Mouse (Mus musculus): Measurements from ENCODE around the gene Gm20823. TPM values are rescaled to one million over a fixed set of nuclear protein-coding genes. Genes with fewer than 3 reads are reported as not detected.
"Not testable (repeated sequence)": the region's sequence is repeated elsewhere in the genome, so short reads cannot be mapped to it uniquely, and the experiment has no call there.

Gene Gm20823
- not detected in 2 replicates for polyA plus RNA-seq (2015; fragmentation: Nextera tagmentation; extraction: Ambion mirVana)

GRCm38 (mm10) chrY:62464745-62465144 is at the start of gene Gm20823:
Gene Gm20823, minus strand, starts transcription at chrY:62464845.
- H3K4me1 ChIP-seq (replicated peaks; ENCODE audit: insufficient read depth, low read length); H3K9me3 ChIP-seq (replicated peaks; ENCODE audit: low read length); H3K9ac ChIP-seq (ENCODE audit: low read depth, low read length); H3K4me3 ChIP-seq (replicated peaks; ENCODE audit: low read depth, low read length); ATAC-seq (replicated peaks; ENCODE audit: low FRiP score, low read depth); H3K27ac ChIP-seq; DNase-seq (ENCODE audit: low spot score); H3K36me3 ChIP-seq (ENCODE audit: insufficient read depth, low read length); H3K4me2 ChIP-seq (ENCODE audit: low read length); H3K27me3 ChIP-seq (ENCODE audit: insufficient read depth, low read length): not testable (repeated sequence)
- WGBS, result no CpG with 5 or more reads among the region's 4 CpGs
